Mouse (Mus musculus) liver, postnatal 0 days (tissue): ENCODE data around the gene Pola2. TPM values are rescaled to one million over a fixed set of nuclear protein-coding genes. Genes with fewer than 3 reads are reported as not detected.

ENCODE experiments used
- ATAC-seq: fragments of 200-750 bp; cut with Nextera tagmentation; 2 replicates; pipeline ENCODE4 v1.8.0; 2017; ENCODE audit warnings: mild to moderate bottlenecking, moderate library complexity
- DNase-seq: peaks from one replicate; pipeline ENCODE4 v3.0.0-alpha.2; 2016
- H3K27ac ChIP-seq: fragments of 300-500 bp; sonication (generic); 2 replicates; pipeline ENCODE4 v1.5.1; 2014; ENCODE audit warnings: antibody characterized with exemption, moderate library complexity, mild to moderate bottlenecking, low read depth
- H3K27me3 ChIP-seq: fragments of 300-500 bp; sonication (generic); 2 replicates; pipeline ENCODE4 v1.6.1; 2014; ENCODE audit warnings: low read length, control low read depth, mixed read lengths; ENCODE audit not compliant: insufficient read depth
- H3K36me3 ChIP-seq: fragments of 300-500 bp; sonication (generic); replicated peaks from 2 replicates; pipeline ENCODE4 v1.6.1; 2014; ENCODE audit warnings: mild to moderate bottlenecking, control low read depth, low read length, moderate library complexity, mixed read lengths; ENCODE audit not compliant: insufficient read depth
- H3K4me1 ChIP-seq: fragments of 300-500 bp; sonication (generic); 2 replicates; pipeline ENCODE4 v1.6.1; 2014; ENCODE audit warnings: antibody characterized with exemption, mild to moderate bottlenecking, control low read depth; ENCODE audit not compliant: insufficient read depth
- H3K4me2 ChIP-seq: fragments of 300-500 bp; sonication (generic); 2 replicates; pipeline ENCODE4 v1.6.1; 2014; ENCODE audit warnings: low read depth, mild to moderate bottlenecking, low read length, moderate library complexity, mixed read lengths
- H3K4me3 ChIP-seq: fragments of 300-500 bp; sonication (generic); 2 replicates; pipeline ENCODE4 v1.5.1; 2014; ENCODE audit warnings: low read depth, low read length
- H3K9ac ChIP-seq: fragments of 300-500 bp; sonication (generic); replicated peaks from 2 replicates; pipeline ENCODE4 v1.6.1; 2014; ENCODE audit warnings: mild to moderate bottlenecking, moderate library complexity
- H3K9me3 ChIP-seq: fragments of 300-500 bp; sonication (generic); 2 replicates; pipeline ENCODE4 v1.6.1; 2016; ENCODE audit warnings: mild to moderate bottlenecking, control low read depth, low read length, mixed read lengths
- CTCF ChIP-seq: sonication (generic); IDR thresholded peaks from 2 replicates; pipeline ENCODE4 v1.5.1; 2016; ENCODE audit warnings: antibody characterized with exemption, low read depth
- EP300 ChIP-seq: IDR thresholded peaks from 2 replicates; pipeline ENCODE4 v1.6.1; 2016; ENCODE audit warnings: antibody characterized with exemption, low read depth, mild to moderate bottlenecking
- WGBS: fragments of 180-500 bp; shearing (Covaris S2); extraction: QIAGEN DNeasy Blood & Tissue Kit; methylation state at CpG from one replicate; pipeline ENCODE4 v1.1.7; 2014; ENCODE audit not compliant: insufficient replicate concordance; 5-methylcytosine and 5-hydroxymethylcytosine counted together
- polyA plus RNA-seq: library from polyadenylated mRNA; unstranded; fragments of >200 nt; fragmentation: Nextera tagmentation; extraction: Ambion mirVana; gene quantifications from 2 replicates; pipeline ENCODE4 v1.2.1, GENCODE M21; 2015

Pola2 gene
- polyA plus RNA-seq, 1 experiment from 2014 or later = 21.5 TPM

GRCm38 (mm10) chr19:5922119-5922942 is 41.7 kb downstream of the Pola2 start:
- Histone ChIP-seq H3K27me3 (no peaks in the 10 kb centered on the region; the same call in 1 of the 2 replicates), H3K4me3 (peak overlapping the region; percentile 31), H3K36me3 (0 out of 2 replicates have a peak, but pooled peaks cover under 1% of the 10 kb centered on the region), H3K4me1 (peaks cover 34% of the 10 kb centered on the region), H3K27ac (peak overlapping the region; percentile 85), H3K9me3 (no peaks in the 10 kb centered on the region), H3K4me2 (peak overlapping the region; percentile 100), H3K9ac (peak overlapping the region; percentile 64)
- WGBS = 36% methylated on average over 15 of the region's 15 CpGs
- DNase-seq (peak; percentile 56), ATAC-seq (peak; percentile 82)
- TF ChIP-seq CTCF (no peak), EP300 (peak; percentile 49; the same call in 1 of the 2 replicates)

DNA sequence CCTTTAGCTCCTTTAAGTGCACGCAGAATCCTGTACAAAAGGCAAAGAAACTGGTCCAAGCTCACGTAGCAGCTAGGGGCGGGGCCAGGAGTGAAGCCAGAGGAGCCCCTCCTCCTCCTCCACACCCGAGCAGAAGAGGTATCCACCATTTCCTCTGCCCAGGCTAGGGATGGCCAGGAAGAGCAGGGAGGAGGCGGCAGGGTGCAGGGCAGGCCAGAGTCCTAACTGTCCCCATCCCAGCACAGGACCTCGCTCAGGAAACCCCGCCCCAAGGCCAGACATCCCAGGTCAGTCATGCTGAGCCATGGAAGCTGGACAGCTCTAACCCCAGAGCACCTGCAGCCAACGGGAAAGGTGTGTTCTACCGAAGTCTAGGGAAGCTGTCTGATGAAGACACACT is 42.3 kb downstream of the Pola2 start:
- Histone ChIP-seq H3K9ac (peak overlapping the region; percentile 64), H3K27ac (peak overlapping the region; percentile 85), H3K9me3 (no peaks in the 10 kb centered on the region), H3K27me3 (no peaks in the 10 kb centered on the region; the same call in 1 of the 2 replicates), H3K36me3 (0 out of 2 replicates have a peak, but pooled peaks cover 4% of the 10 kb centered on the region), H3K4me3 (peak overlapping the region; percentile 31), H3K4me1 (peaks cover 34% of the 10 kb centered on the region), H3K4me2 (peak overlapping the region; percentile 100)
- ATAC-seq = peak; percentile 16; the same call in 1 of the 2 replicates
- 26% methylated on average over 9 of the region's 9 CpGs for WGBS
- no peak for TF ChIP-seq CTCF
- DNase-seq = peak; percentile 69

- TF ChIP-seq CTCF (no peak), EP300 (no peak)
- WGBS = 9% methylated on average over 13 of the region's 13 CpGs
- peaks cover 27% of the 10 kb centered on the region for H3K4me1 ChIP-seq
- peak within 1 kb of the TSS; percentile 83 for H3K27ac ChIP-seq
- H3K36me3 ChIP-seq = 0 out of 2 replicates have a peak, but pooled peaks cover 4% of the 10 kb centered on the region
- no peaks in the 10 kb centered on the region for H3K27me3 ChIP-seq
- peak within 1 kb of the TSS; percentile 91 for H3K9ac ChIP-seq
- peak within 1 kb of the TSS; percentile 92 for H3K4me2 ChIP-seq
- H3K9me3 ChIP-seq = no peaks in the 10 kb centered on the region
- DNase-seq (peak; percentile 39), ATAC-seq (peak; percentile 58)
- H3K4me3 ChIP-seq = peak within 1 kb of the TSS; percentile 79
Observed at GRCm38 (mm10) chr19:5913007-5913719, 50.8 kb downstream of the Pola2 start, which contains the start of gene Dpf2. Gene Dpf2, minus strand, starts transcription at chr19:5913010.

DNA sequence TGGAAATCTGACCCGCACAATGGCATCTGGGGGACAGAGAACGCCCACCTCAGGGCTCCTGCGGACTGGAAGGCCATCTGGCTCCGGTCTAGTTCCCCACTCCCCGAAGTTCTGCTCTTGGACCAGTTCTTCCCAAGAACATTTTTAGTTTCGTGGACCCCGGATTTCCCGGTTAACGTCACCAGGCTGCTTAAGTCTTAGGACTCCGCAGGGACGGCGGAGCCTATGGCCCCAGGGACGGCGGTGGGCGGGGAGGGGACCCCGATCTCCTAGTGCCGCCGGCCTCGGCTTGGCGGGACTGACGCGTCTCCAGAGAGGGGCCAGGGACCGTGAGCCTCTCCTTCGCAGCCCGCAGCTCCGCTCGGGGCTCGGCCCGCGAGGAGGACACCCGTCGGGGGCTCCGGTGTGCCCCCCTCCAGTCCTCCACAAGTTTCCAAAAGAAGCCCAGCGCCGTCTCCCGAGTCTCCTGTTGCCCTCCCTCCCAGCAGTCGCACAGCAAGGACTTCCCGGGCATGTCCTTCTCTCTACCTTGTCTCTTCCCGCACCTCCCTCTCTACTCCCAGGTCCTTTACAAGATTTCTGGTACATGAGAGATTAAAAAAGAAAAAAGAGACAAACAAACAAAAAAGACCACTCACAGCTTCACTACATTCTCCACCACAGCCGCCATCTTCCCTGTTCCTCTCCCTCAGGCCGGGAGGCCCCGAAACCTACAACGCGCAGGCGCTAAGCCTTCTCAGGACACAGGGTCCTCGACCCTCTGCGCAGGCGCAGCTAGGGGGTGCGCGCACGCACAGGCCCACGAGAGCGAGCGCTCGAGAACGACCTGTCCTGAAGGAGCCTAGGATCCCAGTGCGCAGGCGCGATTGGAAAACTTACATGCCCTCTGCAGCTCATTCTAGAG is 51.6 kb downstream of the Pola2 start:
- Histone ChIP-seq H3K9ac (peak overlapping the region; percentile 91), H3K27me3 (no peaks in the 10 kb centered on the region), H3K4me1 (peaks cover 27% of the 10 kb centered on the region), H3K27ac (peak overlapping the region; percentile 83), H3K4me3 (peak overlapping the region; percentile 79), H3K36me3 (0 out of 2 replicates have a peak, but pooled peaks cover 6% of the 10 kb centered on the region), H3K9me3 (no peaks in the 10 kb centered on the region), H3K4me2 (peak overlapping the region; percentile 92)
- DNase-seq (peak; percentile 99), ATAC-seq (peak; percentile 98)
- no peak for TF ChIP-seq EP300
- peak; percentile 48 for TF ChIP-seq CTCF
- WGBS = 2% methylated on average over 56 of the region's 59 CpGs

- Histone ChIP-seq H3K4me2 (peak overlapping the region; percentile 92), H3K9me3 (no peaks in the 10 kb centered on the region), H3K4me1 (peaks cover 27% of the 10 kb centered on the region), H3K27me3 (no peaks in the 10 kb centered on the region), H3K4me3 (peak overlapping the region; percentile 79), H3K36me3 (peaks cover 9% of the 10 kb centered on the region), H3K9ac (peak overlapping the region; percentile 91), H3K27ac (peak overlapping the region; percentile 80)
- no peak for TF ChIP-seq CTCF
- no peak for TF ChIP-seq EP300
- ATAC-seq (no peak), DNase-seq (no peak)
- 4% methylated on average over 14 of the region's 14 CpGs for WGBS
Observed at GRCm38 (mm10) chr19:5911430-5912102, 52.4 kb downstream of the Pola2 start.
